Mouse (Mus musculus) G1E (cell line): ENCODE measurements around the gene Il11.

Source experiments
- CTCF ChIP-seq: IDR thresholded peaks from 2 replicates; pipeline ENCODE4 v1.5.1; 2012; ENCODE audit warnings: low read depth, low read length, inconsistent platforms, mixed read lengths
- GATA1 ChIP-seq: IDR thresholded peaks from 2 replicates; pipeline ENCODE4 v1.6.1; 2012; ENCODE audit warnings: borderline replicate concordance, low read length, inconsistent platforms, mixed read lengths
- GATA2 ChIP-seq: IDR thresholded peaks from 2 replicates; pipeline ENCODE4 v1.6.1; 2012; ENCODE audit warnings: low read depth, low read length, inconsistent platforms, borderline replicate concordance
- POLR2AphosphoS5 ChIP-seq: IDR thresholded peaks from 2 replicates; pipeline ENCODE4 v1.6.1; 2012; ENCODE audit warnings: low read depth, low read length, inconsistent platforms; ENCODE audit not compliant: insufficient replicate concordance
- TAL1 ChIP-seq: conservative IDR thresholded peaks from 2 replicates; pipeline ENCODE4 v1.6.1; 2012; ENCODE audit warnings: low read depth, low read length, inconsistent platforms, mixed read lengths

DNA sequence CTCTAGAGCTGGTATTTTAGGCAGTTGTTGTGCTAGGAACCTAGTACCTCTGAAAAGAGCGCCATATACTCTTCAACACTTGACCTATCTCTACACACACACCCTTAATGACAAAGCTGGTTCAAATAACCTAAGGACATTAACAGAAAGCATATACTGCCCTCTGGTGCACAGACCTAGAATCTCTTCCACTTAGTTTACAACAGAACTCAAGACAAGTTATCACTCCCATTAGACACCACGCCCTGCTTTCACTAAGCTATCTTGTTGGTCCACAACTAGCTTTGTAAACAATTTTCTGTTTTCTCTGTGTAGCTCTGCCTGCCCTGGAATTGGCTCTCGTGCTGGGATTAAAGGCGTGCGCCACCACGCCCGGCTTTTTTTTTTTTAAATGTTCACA lies 24.1 kb upstream of the Il11 start:
- TF ChIP-seq CTCF, result peak; percentile 48; the same call in 1 of the 2 replicates
- TF ChIP-seq GATA1, result no peak
- TF ChIP-seq POLR2AphosphoS5, result no peak
- TF ChIP-seq TAL1, result no peak
- TF ChIP-seq GATA2, result no peak
